Mouse (Mus musculus) neural tube, embryonic 15.5 days (tissue): ENCODE results near the gene Heca. TPM values are rescaled to one million over a fixed set of nuclear protein-coding genes. Genes with fewer than 3 reads are reported as not detected.
"Not testable (repeated sequence)": the region's sequence is repeated elsewhere in the genome, so short reads cannot be mapped to it uniquely, and the experiment has no call there.

ENCODE experiments used
- ATAC-seq: fragments of 200-750 bp; cut with Nextera tagmentation; 2 replicates; pipeline ENCODE4 v1.8.0; 2017; ENCODE audit warnings: mild to moderate bottlenecking, moderate TSS enrichment, moderate library complexity; ENCODE audit not compliant: low FRiP score
- H3K27ac ChIP-seq: fragments of 300-500 bp; sonication (generic); replicated peaks from 2 replicates; pipeline ENCODE4 v1.5.1; 2015; ENCODE audit warnings: mild to moderate bottlenecking, inconsistent platforms
- H3K27me3 ChIP-seq: fragments of 300-500 bp; sonication (generic); replicated peaks from 2 replicates; pipeline ENCODE4 v1.6.1; 2015; ENCODE audit warnings: inconsistent platforms
- H3K36me3 ChIP-seq: fragments of 300-500 bp; sonication (generic); 2 replicates; pipeline ENCODE4 v1.6.1; 2015; ENCODE audit warnings: inconsistent platforms
- H3K4me1 ChIP-seq: fragments of 300-500 bp; sonication (generic); 2 replicates; pipeline ENCODE4 v1.6.1; 2015; ENCODE audit warnings: inconsistent platforms
- H3K4me2 ChIP-seq: fragments of 300-500 bp; sonication (generic); 2 replicates; pipeline ENCODE4 v1.6.1; 2015; ENCODE audit warnings: inconsistent platforms, mild to moderate bottlenecking, moderate library complexity
- H3K4me3 ChIP-seq: fragments of 300-500 bp; sonication (generic); replicated peaks from 2 replicates; pipeline ENCODE4 v1.5.1; 2015; ENCODE audit warnings: mild to moderate bottlenecking, inconsistent platforms
- H3K9ac ChIP-seq: fragments of 300-500 bp; sonication (generic); replicated peaks from 2 replicates; pipeline ENCODE4 v1.6.1; 2015; ENCODE audit warnings: mild to moderate bottlenecking, inconsistent platforms
- H3K9me3 ChIP-seq: fragments of 300-500 bp; sonication (generic); replicated peaks from 2 replicates; pipeline ENCODE4 v1.6.1; 2016; ENCODE audit warnings: inconsistent platforms
- WGBS: fragments of 180-500 bp; shearing (Covaris S2); methylation state at CpG from one replicate; pipeline ENCODE4 v1.1.7; 2015; ENCODE audit warnings: mixed read lengths; 5-methylcytosine and 5-hydroxymethylcytosine counted together
- polyA plus RNA-seq: library from polyadenylated mRNA; unstranded; fragments of >200 nt; fragmentation: Nextera tagmentation; extraction: Ambion mirVana; gene quantifications from 2 replicates; pipeline ENCODE4 v1.2.1, GENCODE M21; 2015

The Heca gene
- polyA plus RNA-seq, result 4.3 and 4.9 TPM in 2 replicates

DNA sequence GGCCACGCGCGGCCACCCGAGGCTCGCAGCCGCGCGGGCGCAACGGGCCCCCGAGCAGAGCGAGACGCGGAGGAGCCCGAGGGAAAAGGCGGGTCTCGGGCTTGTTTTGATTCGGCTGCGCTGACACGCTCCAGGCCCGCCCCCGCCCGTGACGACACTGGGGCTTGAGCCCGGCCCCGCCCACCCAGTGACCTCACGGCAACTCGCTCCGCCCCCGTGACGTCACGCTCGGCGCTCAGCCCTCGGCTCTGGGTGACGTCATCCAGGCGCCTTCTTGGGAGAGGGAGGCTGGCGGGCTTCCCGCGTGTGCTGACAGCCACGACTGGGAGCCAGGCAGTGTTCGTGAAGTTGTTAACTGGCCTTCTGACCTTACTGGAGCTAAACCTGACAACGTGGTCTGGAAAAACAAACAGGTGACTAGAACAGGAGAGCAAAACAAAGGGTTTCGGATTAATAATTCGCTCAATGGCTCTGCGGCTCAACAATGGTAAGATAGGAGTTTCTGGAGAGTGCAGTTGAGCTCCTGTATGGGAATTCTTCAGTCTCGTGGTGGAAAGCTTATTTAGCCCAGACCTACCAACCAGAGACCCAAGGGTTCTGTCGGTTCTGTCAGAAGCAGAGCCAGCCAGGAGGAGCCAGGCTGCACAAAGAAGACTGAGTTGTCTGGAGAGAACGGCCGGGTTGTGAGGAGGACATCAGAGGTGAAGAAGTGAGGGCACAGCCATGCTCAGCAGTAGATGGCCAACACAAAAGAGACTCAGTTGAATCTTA lies at the start of gene Heca:
TSS of gene Heca (minus strand) at position 108 of the 771 bp plus-strand sequence.
- peak within 1 kb of the TSS; percentile 88 for H3K9ac ChIP-seq
- H3K4me2 ChIP-seq, result peak within 1 kb of the TSS; percentile 62
- peak within 1 kb of the TSS; percentile 83 for H3K4me3 ChIP-seq
- 9% methylated on average over 44 of the region's 50 CpGs for WGBS
- H3K27me3 ChIP-seq, result no peaks in the 10 kb centered on the region
- H3K36me3 ChIP-seq, result no peaks in the 10 kb centered on the region
- peak; percentile 98 for ATAC-seq
- H3K27ac ChIP-seq, result peak within 1 kb of the TSS; percentile 93
- peaks cover 14% of the 10 kb centered on the region for H3K4me1 ChIP-seq
- no peaks in the 10 kb centered on the region for H3K9me3 ChIP-seq

DNA sequence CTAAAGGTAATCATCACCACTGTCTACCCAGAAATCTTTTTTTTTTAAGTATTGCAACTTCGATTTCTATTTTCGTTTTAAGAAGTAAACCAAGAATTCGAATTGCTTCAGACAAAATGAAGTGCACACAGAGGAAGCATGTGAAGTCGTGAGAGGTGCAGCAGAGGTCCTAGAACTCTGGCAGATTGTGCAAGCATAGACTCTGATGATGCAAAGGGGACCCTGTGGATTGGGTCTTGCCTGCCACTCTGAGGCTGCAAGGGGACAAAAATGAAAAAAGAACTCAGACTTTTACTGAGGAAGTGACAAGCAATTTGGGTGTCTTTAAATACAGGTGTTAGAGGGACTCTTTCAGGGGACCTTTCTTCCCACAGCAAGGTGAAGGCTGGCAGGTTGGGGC lies 42.7 kb upstream of the Heca start:
- no peak for ATAC-seq
- Histone ChIP-seq H3K9ac (no peak overlapping the region), H3K4me1 (no peaks in the 10 kb centered on the region), H3K36me3 (no peaks in the 10 kb centered on the region), H3K4me3 (no peak overlapping the region), H3K27ac (no peak overlapping the region), H3K9me3 (no peaks in the 10 kb centered on the region), H3K4me2 (no peak overlapping the region), H3K27me3 (no peaks in the 10 kb centered on the region)
- WGBS, result 92% methylated on average over 4 of the region's 4 CpGs

DNA sequence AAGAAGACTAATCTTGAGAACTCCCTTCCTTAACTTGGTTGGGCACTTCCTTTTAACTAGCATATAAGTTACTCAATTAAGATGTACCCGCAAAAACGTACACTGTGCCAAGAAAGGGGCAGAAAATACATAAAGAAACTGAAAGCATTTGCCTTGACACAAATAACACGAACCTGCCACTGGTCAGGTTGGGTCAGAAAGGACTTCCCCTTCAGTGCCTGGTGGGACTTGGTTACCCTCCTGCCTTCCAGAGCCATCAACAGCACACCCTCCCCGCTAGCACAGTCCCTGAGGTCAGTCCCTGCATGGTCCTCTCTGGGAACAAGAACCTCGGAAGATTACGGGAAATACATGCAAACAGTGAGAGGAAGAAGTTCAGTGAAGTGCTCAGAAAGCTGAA lies 41.3 kb upstream of the Heca start:
- Histone ChIP-seq H3K4me2 (no peak overlapping the region), H3K27ac (no peak overlapping the region), H3K4me1 (no peaks in the 10 kb centered on the region), H3K27me3 (no peaks in the 10 kb centered on the region), H3K9ac (no peak overlapping the region), H3K9me3 (no peaks in the 10 kb centered on the region), H3K4me3 (no peak overlapping the region), H3K36me3 (no peaks in the 10 kb centered on the region)
- 79% methylated on average over 6 of the region's 6 CpGs for WGBS
- ATAC-seq, result no peak

DNA sequence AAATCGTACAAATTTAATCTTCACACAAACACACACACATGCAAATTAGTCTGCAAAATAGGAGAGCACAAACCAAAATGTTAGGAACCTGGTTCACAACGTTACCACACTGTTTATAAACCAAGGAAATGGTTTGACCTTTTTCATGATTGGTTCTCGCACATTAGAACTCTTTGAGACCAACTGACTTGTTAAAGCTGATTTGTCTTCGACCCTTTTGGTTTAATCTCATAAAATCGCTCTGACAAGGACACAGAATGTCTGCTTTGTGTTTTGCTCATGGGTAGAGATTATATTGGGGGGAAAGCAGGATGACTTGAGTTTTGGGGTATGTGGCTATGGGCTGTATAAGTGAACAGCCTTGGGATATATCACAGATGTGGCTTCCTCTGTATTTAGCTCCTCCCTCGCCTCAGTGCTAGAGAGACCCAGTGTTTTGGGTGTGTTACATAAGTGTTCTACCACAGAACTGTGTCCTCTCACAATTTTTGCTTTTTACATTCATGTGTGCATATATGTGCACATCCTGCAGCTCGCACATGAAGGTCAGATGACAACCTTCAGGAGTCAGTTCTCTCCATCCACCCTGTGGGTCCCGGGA lies 40.1 kb upstream of the Heca start:
- no peaks in the 10 kb centered on the region for H3K36me3 ChIP-seq
- H3K4me2 ChIP-seq, result no peak overlapping the region
- H3K4me1 ChIP-seq, result no peaks in the 10 kb centered on the region
- H3K4me3 ChIP-seq, result no peak overlapping the region
- no peak overlapping the region for H3K9ac ChIP-seq
- no peaks in the 10 kb centered on the region for H3K27me3 ChIP-seq
- WGBS, result 84% methylated on average over 8 of the region's 8 CpGs
- no peaks in the 10 kb centered on the region for H3K9me3 ChIP-seq
- H3K27ac ChIP-seq, result no peak overlapping the region
- no peak for ATAC-seq

DNA sequence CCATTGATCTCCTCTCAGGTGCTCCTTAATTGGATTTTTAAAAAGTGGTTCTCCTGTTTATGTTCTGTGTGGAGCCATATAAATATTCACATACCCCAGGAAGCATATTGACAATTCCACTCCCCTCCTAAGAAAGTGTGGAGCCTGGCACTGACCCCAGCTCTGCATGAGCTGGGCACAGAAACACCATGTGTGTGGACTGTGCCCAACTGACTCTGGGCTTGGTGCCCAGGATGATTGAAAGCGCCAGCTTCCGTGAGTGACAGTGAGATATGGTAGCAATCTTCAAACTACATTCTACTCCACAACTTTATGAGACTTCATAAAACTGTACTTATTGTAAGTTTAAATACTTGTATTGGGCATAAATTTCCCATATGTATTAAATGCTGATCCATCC lies 35.4 kb upstream of the Heca start:
- H3K4me2 ChIP-seq, result no peak overlapping the region
- no peaks in the 10 kb centered on the region for H3K9me3 ChIP-seq
- H3K4me3 ChIP-seq, result no peak overlapping the region
- WGBS, result 79% methylated on average over 2 of the region's 2 CpGs
- ATAC-seq, result no peak
- H3K36me3 ChIP-seq, result no peaks in the 10 kb centered on the region
- no peaks in the 10 kb centered on the region for H3K27me3 ChIP-seq
- no peaks in the 10 kb centered on the region for H3K4me1 ChIP-seq
- no peak overlapping the region for H3K27ac ChIP-seq
- H3K9ac ChIP-seq, result no peak overlapping the region

DNA sequence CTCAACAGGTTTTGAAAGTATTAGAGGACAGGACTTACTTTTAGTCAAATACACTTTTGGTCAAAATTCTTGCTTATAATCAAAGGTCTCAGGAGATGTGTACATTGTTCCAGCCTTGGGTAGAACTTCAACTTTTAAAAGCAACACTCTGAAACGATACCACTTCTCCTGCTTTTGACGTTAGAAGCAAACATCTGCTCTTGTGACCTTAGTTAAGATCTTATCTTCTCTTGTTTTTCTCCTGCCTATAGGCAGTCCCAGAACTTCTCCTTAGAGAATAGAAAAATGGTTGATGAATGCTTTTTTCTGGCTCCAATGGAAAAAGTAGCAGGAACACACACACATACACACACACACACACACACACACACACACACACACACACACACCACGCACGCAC lies 18.2 kb upstream of the Heca start:
- Histone ChIP-seq H3K27me3 (no peaks in the 10 kb centered on the region), H3K36me3 (no peaks in the 10 kb centered on the region), H3K4me1 (no peaks in the 10 kb centered on the region), H3K4me3 (no peak overlapping the region), H3K9me3 (no peaks in the 10 kb centered on the region), H3K27ac (no peak overlapping the region), H3K9ac (no peak overlapping the region), H3K4me2 (no peak overlapping the region)
- 84% methylated on average over 4 of the region's 4 CpGs for WGBS
- ATAC-seq, result no peak

DNA sequence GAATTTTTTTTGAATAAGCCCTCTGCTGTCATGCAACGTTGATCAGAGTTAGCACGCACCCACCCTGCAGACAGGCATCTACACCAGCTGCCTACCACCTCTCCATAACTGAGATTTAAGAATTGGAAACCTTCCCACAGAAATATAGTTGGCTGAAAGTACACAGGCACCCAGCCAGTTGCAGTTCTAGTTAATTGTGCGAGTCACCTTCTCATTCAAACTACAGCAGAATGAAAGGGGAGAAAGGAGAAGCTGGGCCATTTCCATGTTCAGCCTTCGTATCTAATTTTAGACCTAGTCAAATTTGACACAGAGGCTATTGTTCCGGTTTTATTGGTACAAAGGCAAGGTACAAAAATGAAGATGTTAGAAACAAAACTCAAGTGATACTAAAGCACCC lies 2.9 kb upstream of the Heca start:
- Histone ChIP-seq H3K4me2 (no peak overlapping the region), H3K4me1 (peaks cover 8% of the 10 kb centered on the region), H3K4me3 (no peak overlapping the region), H3K27me3 (no peaks in the 10 kb centered on the region), H3K9ac (no peak overlapping the region), H3K9me3 (peaks cover 3% of the 10 kb centered on the region; the same call in 1 of the 2 replicates), H3K27ac (no peak overlapping the region), H3K36me3 (no peaks in the 10 kb centered on the region)
- no peak for ATAC-seq
- WGBS, result 81% methylated on average over 5 of the region's 5 CpGs

DNA sequence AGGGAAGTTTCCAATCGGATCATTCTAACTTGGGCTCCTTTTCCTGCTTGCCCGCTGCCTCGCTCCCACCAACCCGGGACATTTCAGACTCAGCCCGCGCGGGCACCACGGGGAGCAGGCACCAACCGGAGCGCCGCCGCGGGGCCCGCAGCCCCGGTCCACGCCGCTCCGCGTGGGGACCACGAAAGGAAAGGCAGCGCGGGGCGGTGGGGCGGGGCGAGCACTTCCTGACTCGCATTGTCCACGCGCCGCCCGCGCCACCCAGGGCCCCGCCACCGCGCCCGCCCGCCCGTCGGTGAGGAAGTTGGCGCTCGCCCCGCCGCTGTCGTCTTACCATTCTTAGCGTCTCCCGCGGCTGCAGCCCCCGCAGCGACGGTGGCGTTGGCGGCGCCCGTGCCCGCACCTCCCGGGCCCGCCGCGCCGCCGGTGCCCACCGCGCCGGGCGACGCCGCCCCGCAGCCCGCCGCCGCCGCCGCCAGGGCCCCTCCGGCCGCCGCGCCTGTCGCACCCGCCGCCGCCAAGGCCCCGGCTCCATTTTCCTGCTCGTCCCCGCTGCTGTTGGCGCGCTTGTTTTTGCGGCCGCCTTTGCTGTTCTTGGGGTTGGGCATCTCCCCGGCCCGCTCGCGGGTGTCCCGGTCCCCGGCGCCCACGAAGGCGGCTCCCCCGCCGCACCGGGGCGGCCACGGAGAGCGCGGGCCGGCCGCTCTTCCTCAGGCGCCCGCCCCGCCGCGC lies 526 bp downstream of the Heca start:
- ATAC-seq, result peak; percentile 57
- under 1% methylated on average over 67 of the region's 110 CpGs for WGBS
- Histone ChIP-seq H3K27ac (peak overlapping the region; percentile 93), H3K27me3 (no peaks in the 10 kb centered on the region), H3K4me1 (peaks cover 14% of the 10 kb centered on the region), H3K9ac (peak overlapping the region; percentile 88), H3K4me3 (peak overlapping the region; percentile 83), H3K4me2 (peak overlapping the region; percentile 62), H3K36me3 (no peaks in the 10 kb centered on the region), H3K9me3 (no peaks in the 10 kb centered on the region)

DNA sequence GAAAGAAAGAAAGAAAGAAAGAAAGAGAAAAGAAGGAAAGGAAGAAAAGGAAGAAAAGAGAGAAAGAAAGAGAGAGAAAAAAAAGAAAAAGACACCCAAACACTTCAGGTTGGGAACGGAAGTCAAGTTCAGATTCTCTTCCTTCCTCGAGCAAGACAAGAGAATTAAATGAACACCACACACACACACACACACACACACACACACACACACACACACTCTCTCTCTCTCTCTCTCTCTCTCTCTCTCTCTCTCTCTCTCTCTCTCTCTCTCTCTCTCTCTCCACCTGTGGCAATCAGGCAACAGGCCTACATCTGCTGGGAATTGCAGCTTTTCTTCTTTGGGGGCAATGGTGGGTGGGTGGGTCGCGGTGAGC lies 1.1 kb downstream of the Heca start:
- H3K9me3 ChIP-seq, ATAC-seq, H3K27me3 ChIP-seq, H3K36me3 ChIP-seq: not testable (repeated sequence)
- Histone ChIP-seq H3K4me3 (peak overlapping the region; percentile 83), H3K27ac (peak overlapping the region; percentile 93), H3K9ac (peak overlapping the region; percentile 88), H3K4me1 (peaks cover 14% of the 10 kb centered on the region), H3K4me2 (peak overlapping the region; percentile 62)
- WGBS, result 0% methylated on average over 4 of the region's 4 CpGs

DNA sequence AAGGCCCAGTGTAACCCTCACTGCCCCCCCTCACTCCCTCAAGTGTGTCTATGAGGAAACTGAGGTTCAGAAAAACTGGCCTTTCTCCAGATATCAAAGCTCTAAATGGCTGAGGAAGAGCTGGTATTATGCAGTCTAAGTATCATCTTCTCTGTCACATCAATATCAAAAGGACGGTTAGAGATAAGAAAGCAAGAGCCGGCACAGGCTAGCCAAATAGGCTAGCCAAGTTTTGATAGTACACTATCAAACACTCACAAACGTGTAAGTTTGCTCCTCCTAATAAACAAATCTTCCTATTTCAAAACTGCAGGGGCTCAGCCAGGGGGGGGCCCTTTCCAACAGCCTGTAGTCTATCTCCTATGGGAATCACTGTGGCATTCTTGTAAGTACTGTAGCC lies 1.8 kb downstream of the Heca start:
- Histone ChIP-seq H3K9me3 (no peaks in the 10 kb centered on the region), H3K36me3 (no peaks in the 10 kb centered on the region), H3K4me1 (peaks cover 14% of the 10 kb centered on the region), H3K4me3 (peak overlapping the region; percentile 83), H3K4me2 (peak overlapping the region; percentile 62), H3K27me3 (no peaks in the 10 kb centered on the region), H3K9ac (no peak overlapping the region), H3K27ac (no peak overlapping the region)
- 55% methylated on average over 3 of the region's 3 CpGs for WGBS
- ATAC-seq, result no peak

DNA sequence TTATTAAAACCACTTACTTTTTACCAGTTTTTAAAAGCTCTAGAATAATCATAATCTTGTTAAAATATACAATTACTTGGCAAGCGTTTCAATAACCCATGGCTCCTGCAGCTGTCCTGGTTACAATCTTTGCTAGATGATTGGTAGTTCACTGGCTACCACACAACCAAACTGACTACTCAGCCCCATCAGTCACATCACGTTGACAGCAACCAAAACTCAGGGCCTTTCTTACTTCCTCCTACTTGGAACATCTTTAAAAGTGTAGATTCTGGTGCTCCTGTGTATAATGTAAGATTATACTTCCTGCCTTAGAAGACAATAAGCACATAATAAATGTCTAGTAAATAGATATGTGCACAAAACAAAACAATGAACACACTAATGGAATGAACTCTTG lies 14.2 kb downstream of the Heca start:
- no peak overlapping the region for H3K27ac ChIP-seq
- no peak overlapping the region for H3K4me3 ChIP-seq
- 84% methylated on average over 2 of the region's 2 CpGs for WGBS
- H3K9me3 ChIP-seq, result no peaks in the 10 kb centered on the region
- no peaks in the 10 kb centered on the region for H3K36me3 ChIP-seq
- no peak overlapping the region for H3K9ac ChIP-seq
- no peaks in the 10 kb centered on the region for H3K27me3 ChIP-seq
- peaks cover 8% of the 10 kb centered on the region; the same call in 1 of the 2 replicates for H3K4me1 ChIP-seq
- H3K4me2 ChIP-seq, result no peak overlapping the region
- ATAC-seq, result no peak

DNA sequence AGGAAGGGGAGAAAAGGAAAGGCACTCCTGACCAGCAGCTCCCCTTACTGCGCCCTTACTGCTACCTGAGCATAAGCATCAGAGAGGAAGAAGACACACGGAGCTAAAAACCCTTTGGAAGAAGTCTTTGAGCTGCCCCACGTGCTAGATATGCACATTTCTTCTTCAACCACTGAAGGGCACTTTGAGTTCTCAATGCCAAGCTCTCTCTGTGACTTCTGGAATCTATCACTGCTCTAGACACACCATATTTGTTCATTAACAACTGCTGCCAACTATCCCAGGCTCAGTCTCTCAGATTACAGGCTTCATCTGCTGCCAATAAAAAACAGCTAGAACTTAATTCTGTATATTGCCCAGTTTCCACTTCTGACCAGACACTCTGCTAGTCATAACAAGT lies 15.7 kb downstream of the Heca start:
- Histone ChIP-seq H3K36me3 (no peaks in the 10 kb centered on the region), H3K4me2 (no peak overlapping the region), H3K9ac (no peak overlapping the region), H3K27me3 (no peaks in the 10 kb centered on the region), H3K27ac (no peak overlapping the region), H3K4me1 (peaks cover 8% of the 10 kb centered on the region; the same call in 1 of the 2 replicates), H3K4me3 (no peak overlapping the region), H3K9me3 (no peaks in the 10 kb centered on the region)
- no peak for ATAC-seq
- 78% methylated on average over 3 of the region's 3 CpGs for WGBS
